8 mouse cellular contexts compared by ENCODE assay signal in genomic region chr9:78787866-78788265, GRCm38 (mm10).
DNase-seq lines count a peak whose midpoint lies in the region; ATAC-seq and TF ChIP-seq lines count a peak whose summit lies in the region.

No protein-coding gene starts in this region.

- no peaks in the 10 kb centered on the region for H3K27me3 ChIP-seq in liver, embryonic 14.5 days (ENCODE audit: control insufficient read depth, insufficient read depth, low read length)
- no peaks in the 10 kb centered on the region for H3K27me3 ChIP-seq in forebrain, embryonic 14.5 days (replicated peaks; ENCODE audit: control insufficient read depth, insufficient read depth, low read length)
- H3K27me3 ChIP-seq in kidney, embryonic 15.5 days, result 0 out of 2 replicates have a peak, but pooled peaks cover 7% of the 10 kb centered on the region
- no peaks in the 10 kb centered on the region for H3K27me3 ChIP-seq in lung, postnatal 0 days (replicated peaks; ENCODE audit: insufficient read depth, low read length)
- H3K27me3 ChIP-seq in stomach, postnatal 0 days (ENCODE audit: control insufficient read depth, insufficient read depth, low read length), result no peaks in the 10 kb centered on the region

- DNase-seq in liver, embryonic 14.5 days (ENCODE audit: low read depth in 3 of 3, low spot score in 3 of 3), result no peak
- DNase-seq in liver, result no peak
- peak; percentile 14 for DNase-seq in c-Kit-positive CD71-negative TER-119-negative erythroid progenitor cells, embryonic 14.5 days (ENCODE audit: low read depth)
- peak; percentile 93 for DNase-seq in forebrain, embryonic 14.5 days (ENCODE audit: low spot score)
- DNase-seq in lung, postnatal 0 days (ENCODE audit: low spot score), result peak; percentile 87
- no peak for DNase-seq in stomach, postnatal 0 days (ENCODE audit: low spot score)
- DNase-seq in gastrocnemius, postnatal 14 days, result no peak

- H3K27ac ChIP-seq in liver, embryonic 14.5 days, result no peak overlapping the region
- no peak overlapping the region for H3K27ac ChIP-seq in forebrain, embryonic 14.5 days (ENCODE audit: low read depth, low read length)
- no peak overlapping the region for H3K27ac ChIP-seq in kidney, embryonic 15.5 days
- no peak overlapping the region for H3K27ac ChIP-seq in lung, postnatal 0 days (ENCODE audit: low read length)
- no peak overlapping the region for H3K27ac ChIP-seq in stomach, postnatal 0 days (replicated peaks)

- ATAC-seq in liver, embryonic 14.5 days (ENCODE audit: insufficient read depth), result no peak
- ATAC-seq in forebrain, embryonic 14.5 days, result peak; percentile 92
- peak; percentile 85 for ATAC-seq in kidney, embryonic 15.5 days (replicated peaks; ENCODE audit: low FRiP score)
- ATAC-seq in lung, postnatal 0 days, result peak; percentile 38; the same call in 1 of the 2 replicates
- no peak for ATAC-seq in stomach, postnatal 0 days (ENCODE audit: low FRiP score, low TSS enrichment)

- WGBS in liver, embryonic 14.5 days (ENCODE audit: insufficient replicate concordance), result 6% methylated on average over 1 of the region's 1 CpGs
- WGBS in forebrain, embryonic 14.5 days, result 3% methylated on average over 1 of the region's 1 CpGs
- WGBS in kidney, embryonic 15.5 days, result 9% methylated on average over 1 of the region's 1 CpGs
- 6% methylated on average over 1 of the region's 1 CpGs for WGBS in lung, postnatal 0 days
- 3% methylated on average over 1 of the region's 1 CpGs for WGBS in stomach, postnatal 0 days

- no peak for TF ChIP-seq EP300 in liver, embryonic 14.5 days (IDR thresholded peaks at IDR 0.05; ENCODE audit: low read depth)
- no peak for TF ChIP-seq EP300 in lung, postnatal 0 days (IDR thresholded peaks at IDR 0.05)
- TF ChIP-seq EP300 in stomach, postnatal 0 days (optimal IDR thresholded peaks at IDR 0.05), result no peak

- H3K4me3 ChIP-seq in liver, embryonic 14.5 days (ENCODE audit: insufficient read depth in 1 of 2, low read depth in 2 of 2, low read length in 2 of 2), result no peak overlapping the region
- H3K4me3 ChIP-seq in forebrain, embryonic 14.5 days (ENCODE audit: low read depth, low read length), result no peak overlapping the region
- no peak overlapping the region for H3K4me3 ChIP-seq in kidney, embryonic 15.5 days (replicated peaks)
- H3K4me3 ChIP-seq in lung, postnatal 0 days (ENCODE audit: low read depth, low read length), result no peak overlapping the region
- no peak overlapping the region for H3K4me3 ChIP-seq in stomach, postnatal 0 days (ENCODE audit: low read depth, low read length)

- H3K9ac ChIP-seq in liver, embryonic 14.5 days (replicated peaks), result no peak overlapping the region
- no peak overlapping the region for H3K9ac ChIP-seq in forebrain, embryonic 14.5 days (ENCODE audit: low read length)
- H3K9ac ChIP-seq in kidney, embryonic 15.5 days, result no peak overlapping the region
- no peak overlapping the region for H3K9ac ChIP-seq in lung, postnatal 0 days (replicated peaks; ENCODE audit: low read depth)
- H3K9ac ChIP-seq in stomach, postnatal 0 days (ENCODE audit: low read length), result no peak overlapping the region

- peak; percentile 43 for TF ChIP-seq CTCF in liver, embryonic 14.5 days (IDR thresholded peaks at IDR 0.05; ENCODE audit: low read depth)
- peak; percentile 84 for TF ChIP-seq CTCF in lung, postnatal 0 days (IDR thresholded peaks at IDR 0.05)
- peak; percentile 90 for TF ChIP-seq CTCF in stomach, postnatal 0 days (IDR thresholded peaks at IDR 0.05; ENCODE audit: low read depth)

- no peaks in the 10 kb centered on the region for H3K9me3 ChIP-seq in liver, embryonic 14.5 days (ENCODE audit: control insufficient read depth, low read length)
- no peaks in the 10 kb centered on the region for H3K9me3 ChIP-seq in forebrain, embryonic 14.5 days (replicated peaks; ENCODE audit: control insufficient read depth, low read length)
- H3K9me3 ChIP-seq in kidney, embryonic 15.5 days (replicated peaks), result no peaks in the 10 kb centered on the region
- no peaks in the 10 kb centered on the region for H3K9me3 ChIP-seq in lung, postnatal 0 days (ENCODE audit: low read length)
- H3K9me3 ChIP-seq in stomach, postnatal 0 days (ENCODE audit: control insufficient read depth, low read length), result no peaks in the 10 kb centered on the region

- no peaks in the 10 kb centered on the region for H3K4me1 ChIP-seq in liver, embryonic 14.5 days (replicated peaks; ENCODE audit: control insufficient read depth in 2 of 2, insufficient read depth in 2 of 2, low read length in 1 of 2)
- H3K4me1 ChIP-seq in forebrain, embryonic 14.5 days (ENCODE audit: control insufficient read depth, insufficient read depth, low read length), result no peaks in the 10 kb centered on the region
- no peaks in the 10 kb centered on the region for H3K4me1 ChIP-seq in kidney, embryonic 15.5 days
- H3K4me1 ChIP-seq in lung, postnatal 0 days (ENCODE audit: insufficient read depth, low read depth, low read length), result no peaks in the 10 kb centered on the region
- H3K4me1 ChIP-seq in stomach, postnatal 0 days (replicated peaks; ENCODE audit: control insufficient read depth, insufficient read depth), result no peaks in the 10 kb centered on the region

- no peaks in the 10 kb centered on the region for H3K36me3 ChIP-seq in liver, embryonic 14.5 days (replicated peaks; ENCODE audit: control insufficient read depth, insufficient read depth, low read depth)
- H3K36me3 ChIP-seq in forebrain, embryonic 14.5 days (ENCODE audit: control insufficient read depth, insufficient read depth, low read length), result no peaks in the 10 kb centered on the region
- no peaks in the 10 kb centered on the region for H3K36me3 ChIP-seq in kidney, embryonic 15.5 days
- no peaks in the 10 kb centered on the region for H3K36me3 ChIP-seq in lung, postnatal 0 days (ENCODE audit: insufficient read depth, low read length)
- H3K36me3 ChIP-seq in stomach, postnatal 0 days (ENCODE audit: control insufficient read depth, insufficient read depth, low read length), result no peaks in the 10 kb centered on the region

- H3K4me2 ChIP-seq in liver, embryonic 14.5 days (ENCODE audit: low read depth), result no peak overlapping the region
- no peak overlapping the region for H3K4me2 ChIP-seq in forebrain, embryonic 14.5 days (ENCODE audit: low read length)
- H3K4me2 ChIP-seq in kidney, embryonic 15.5 days, result no peak overlapping the region
- no peak overlapping the region for H3K4me2 ChIP-seq in lung, postnatal 0 days (replicated peaks; ENCODE audit: low read depth, low read length)
- H3K4me2 ChIP-seq in stomach, postnatal 0 days (replicated peaks; ENCODE audit: low read depth), result no peak overlapping the region

- intact Hi-C loops in gastrocnemius, postnatal 14 days (cut with DNase I; ENCODE audit: low total_unique reads), result loop anchor here (5.0 kb wide), 1 partner anchor 934 kb away; no protein-coding TSS in a partner anchor

Comparison
In these comparisons a context has a peak if more than half of its experiments do, and no peak if none do; other contexts are left out.
1. ATAC-seq: peak in forebrain, embryonic 14.5 days (single experiment), kidney, embryonic 15.5 days (single experiment) and lung, postnatal 0 days (single experiment); none in liver, embryonic 14.5 days (single experiment) and stomach, postnatal 0 days (single experiment).
2. DNase-seq: peak in c-Kit-positive CD71-negative TER-119-negative erythroid progenitor cells, embryonic 14.5 days (single experiment), forebrain, embryonic 14.5 days (single experiment) and lung, postnatal 0 days (single experiment); none in liver, embryonic 14.5 days (0 of 3), liver (single experiment), stomach, postnatal 0 days (single experiment) and gastrocnemius, postnatal 14 days (single experiment).
3. Peak in every context shown above with its lines, with median percentiles within 50 percentile points of each other: CTCF ChIP-seq.